Mouse (Mus musculus): ENCODE measurements at regions not wholly inside any gene's neighbourhood (a gene's known extent, or its start where the extent isn't known, plus 50 kb on each side); places are given as distances from the start of the nearest gene placed in this dataset.

DNA sequence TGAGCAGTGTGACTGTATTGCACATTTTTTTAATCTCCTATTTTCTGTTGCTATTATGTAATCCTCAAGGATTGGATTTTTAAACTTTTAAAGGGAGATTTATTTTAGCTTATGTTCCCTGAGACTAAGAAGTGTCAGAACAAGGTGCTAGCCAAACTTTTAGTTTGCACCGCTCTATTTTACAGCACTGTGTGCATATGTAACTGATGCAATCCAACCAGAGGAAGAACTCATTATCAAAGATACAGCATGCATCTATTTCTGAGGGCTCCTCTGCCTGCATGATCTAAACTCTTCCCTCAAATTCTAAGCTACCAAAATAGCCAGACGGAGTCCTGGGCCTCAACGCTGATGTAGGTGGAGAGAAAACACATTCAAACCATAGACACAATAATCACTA is 1747.5 kb upstream of the Adam24 start:
- peak; percentile 12 to 39 for DNase-seq (ENCODE audit: low spot score in 2 of 2)

DNA sequence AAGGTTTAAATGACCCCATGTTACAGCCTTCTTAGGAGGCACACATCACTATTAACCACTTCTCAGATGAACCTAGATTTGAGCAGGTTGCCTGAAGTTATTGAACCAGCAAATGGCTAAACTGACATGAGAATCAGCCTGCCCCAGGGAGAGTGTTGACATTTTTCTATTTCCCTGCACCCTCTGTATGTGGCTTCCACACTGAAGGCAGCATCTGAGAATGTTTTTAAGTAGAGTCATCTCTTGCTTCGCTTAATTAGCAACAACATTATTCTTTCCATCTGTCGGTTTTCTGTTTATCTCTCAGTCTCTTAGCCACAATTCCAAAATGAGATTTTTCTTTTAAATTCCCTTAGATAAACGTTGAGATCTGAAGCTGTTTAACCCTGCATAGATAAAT is 1747.0 kb upstream of the Adam24 start:
- no peak for DNase-seq (ENCODE audit: low spot score in 2 of 2)

DNA sequence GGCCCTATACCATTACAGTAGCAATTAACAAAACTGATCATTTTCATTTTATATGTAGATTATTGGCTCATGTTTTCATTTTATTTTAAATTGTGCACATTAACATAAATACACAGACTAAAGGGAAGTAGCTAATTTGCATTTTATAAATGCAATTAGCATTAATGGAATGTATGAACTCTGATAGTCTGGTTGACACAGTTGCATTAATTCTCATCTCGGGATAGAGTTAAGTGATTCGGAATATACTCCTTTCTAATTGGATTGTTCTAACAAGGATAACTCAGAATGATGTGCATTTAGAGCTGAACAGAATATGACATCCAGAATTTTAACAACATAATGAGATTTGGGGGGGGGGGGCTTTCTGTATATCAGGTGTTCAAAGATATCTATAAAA is 1746.5 kb upstream of the Adam24 start:
- no peak for DNase-seq (ENCODE audit: low spot score in 2 of 2)

All from frontal cortex, postnatal 36 days (tissue).